Mouse (Mus musculus) right cerebral cortex, adult 2 months (tissue): ENCODE data around the gene Tssk2.

Source experiments
- DNase-seq, 2 experiments: peaks; one replicate each; pipeline ENCODE4 v3.0.0; 2021 to 2022; ENCODE audit warnings: low spot score in 2 of 2

The Tssk2 gene

GRCm38 (mm10) chr16:17945081-17945831 lies 46.8 kb downstream of the Tssk2 start:
- no peak for DNase-seq

GRCm38 (mm10) chr16:17949421-17949877 lies 51.0 kb downstream of the Tssk2 start:
- DNase-seq: no peak
